Mouse (Mus musculus) layer of hippocampus, adult 2 months (tissue): ENCODE results near the gene Rps21. TPM values are rescaled to one million over a fixed set of nuclear protein-coding genes. Genes with fewer than 3 reads are reported as not detected.

Experiments
- DNase-seq, 2 experiments: peaks; one replicate each; pipeline ENCODE4 v3.0.0; 2022; ENCODE audit warnings: low spot score in 2 of 2
- H3K27ac ChIP-seq: fragments of 200-600 bp; 2 replicates; pipeline ENCODE4 v1.8.1; 2022
- H3K4me3 ChIP-seq: fragments of 200-600 bp; 2 replicates; pipeline ENCODE4 v1.8.1; 2022; ENCODE audit warnings: mild to moderate bottlenecking
- CTCF ChIP-seq: fragments of 200-600 bp; conservative IDR thresholded peaks from 2 replicates; pipeline ENCODE4 v1.8.1; 2022; ENCODE audit warnings: antibody characterized with exemption, mild to moderate bottlenecking, moderate library complexity
- long read RNA-seq, 2 experiments: library from polyadenylated mRNA; stranded (forward); transcript quantifications; one replicate each; pipeline ENCODE4 v2.0.0; 2021; ENCODE audit warnings: borderline mapping rate in 2 of 2
- total RNA-seq, 2 experiments: library from RNA; stranded (reverse); gene quantifications; 2 replicates each; pipeline ENCODE4 v1.2.3; 2021

Gene Rps21
- 100 to 1,000 TPM; 713 to 738 TPM for total RNA-seq
- long read RNA-seq, experiment 1, transcript Rps21-201 (6 exons, 394 nt): major isoform, 51 of 141 reads
- long read RNA-seq, experiment 1, partial matches to known transcripts: 89 of 141 reads
- long read RNA-seq, experiment 1, other reads (novel, unspliced or antisense): 1 of 141 reads
- long read RNA-seq, experiment 2, transcript Rps21-201 (6 exons, 394 nt): major isoform, 82 of 199 reads
- long read RNA-seq, experiment 2, partial matches to known transcripts: 114 of 199 reads
- long read RNA-seq, experiment 2, other reads (novel, unspliced or antisense): 3 of 199 reads

GRCm38 (mm10) chr2:180257001-180257521, at the start of gene Rps21:
Gene Rps21 (plus strand): TSS chr2:180257377.
- DNase-seq: peak; percentile 94 to 99
- no peak for TF ChIP-seq CTCF
- peak within 1 kb of the TSS; percentile 71 for H3K4me3 ChIP-seq
- peak within 1 kb of the TSS; percentile 94 for H3K27ac ChIP-seq

GRCm38 (mm10) chr2:180207840-180208239, 49.3 kb upstream of the Rps21 start:
- H3K4me3 ChIP-seq: no peak overlapping the region
- H3K27ac ChIP-seq: no peak overlapping the region
- no peak for DNase-seq
- TF ChIP-seq CTCF: peak; percentile 78

GRCm38 (mm10) chr2:180208976-180209375, 48.2 kb upstream of the Rps21 start:
- no peak overlapping the region for H3K27ac ChIP-seq
- DNase-seq: no peak
- no peak; the same call in 1 of the 2 replicates for TF ChIP-seq CTCF
- H3K4me3 ChIP-seq: no peak overlapping the region

- H3K27ac ChIP-seq: no peak overlapping the region
- DNase-seq: no peak
- TF ChIP-seq CTCF: peak; percentile 54
- no peak overlapping the region for H3K4me3 ChIP-seq
Observed at GRCm38 (mm10) chr2:180212255-180212654, 44.9 kb upstream of the Rps21 start.

GRCm38 (mm10) chr2:180214352-180214978, 42.7 kb upstream of the Rps21 start:
- H3K27ac ChIP-seq: peak overlapping the region; percentile 77
- H3K4me3 ChIP-seq: no peak overlapping the region
- no peak for TF ChIP-seq CTCF
- no peak for DNase-seq

- Histone ChIP-seq H3K27ac (peak overlapping the region; percentile 77), H3K4me3 (no peak overlapping the region)
- DNase-seq: no peak
- no peak for TF ChIP-seq CTCF
Observed at GRCm38 (mm10) chr2:180215011-180215461, 42.1 kb upstream of the Rps21 start.

GRCm38 (mm10) chr2:180215951-180216350, 41.2 kb upstream of the Rps21 start:
- TF ChIP-seq CTCF: no peak
- Histone ChIP-seq H3K4me3 (no peak overlapping the region), H3K27ac (peak overlapping the region; percentile 77)
- DNase-seq: no peak

GRCm38 (mm10) chr2:180216921-180217320, 40.3 kb upstream of the Rps21 start:
- DNase-seq: no peak
- Histone ChIP-seq H3K4me3 (no peak overlapping the region), H3K27ac (0 out of 2 replicates have a peak overlapping the region, but pooled peaks have one; percentile 62)
- TF ChIP-seq CTCF: no peak

- no peak for DNase-seq
- no peak for TF ChIP-seq CTCF
- peak overlapping the region; percentile 62 for H3K27ac ChIP-seq
- H3K4me3 ChIP-seq: no peak overlapping the region
Observed at GRCm38 (mm10) chr2:180217587-180217986, 39.6 kb upstream of the Rps21 start.

- no peak for TF ChIP-seq CTCF
- H3K4me3 ChIP-seq: no peak overlapping the region
- H3K27ac ChIP-seq: peak overlapping the region; percentile 62
- no peak for DNase-seq
Observed at GRCm38 (mm10) chr2:180218241-180218640, 38.9 kb upstream of the Rps21 start.

GRCm38 (mm10) chr2:180218677-180219076, 38.5 kb upstream of the Rps21 start:
- peak overlapping the region; percentile 75 for H3K27ac ChIP-seq
- TF ChIP-seq CTCF: no peak
- no peak for DNase-seq
- H3K4me3 ChIP-seq: no peak overlapping the region

- no peak for TF ChIP-seq CTCF
- Histone ChIP-seq H3K27ac (peak overlapping the region; percentile 75), H3K4me3 (no peak overlapping the region)
- DNase-seq: no peak
Observed at GRCm38 (mm10) chr2:180219145-180219943, 37.8 kb upstream of the Rps21 start.

- no peak for TF ChIP-seq CTCF
- DNase-seq: no peak
- no peak overlapping the region for H3K4me3 ChIP-seq
Observed at GRCm38 (mm10) chr2:180220165-180220564, 37.0 kb upstream of the Rps21 start.

More at GRCm38 (mm10) chr2:180220165-180220564, 37.0 kb upstream of the Rps21 start:
- no peak overlapping the region for H3K27ac ChIP-seq
